Mouse (Mus musculus) midbrain, embryonic 10.5 days (tissue): ENCODE results near the gene Acot7. TPM values are rescaled to one million over a fixed set of nuclear protein-coding genes. Genes with fewer than 3 reads are reported as not detected.

ENCODE experiments used
- DNase-seq: peaks from one replicate; pipeline ENCODE4 v3.0.0-alpha.2; 2017; ENCODE audit warnings: low spot score
- H3K27ac ChIP-seq: fragments of 300-500 bp; sonication (generic); replicated peaks from 2 replicates; pipeline ENCODE4 v1.5.1; 2016; ENCODE audit warnings: mild to moderate bottlenecking
- H3K27me3 ChIP-seq: fragments of 300-500 bp; sonication (generic); 2 replicates; pipeline ENCODE4 v1.6.1; 2016; ENCODE audit warnings: low read depth, mild to moderate bottlenecking; ENCODE audit not compliant: poor library complexity, severe bottlenecking
- H3K36me3 ChIP-seq: fragments of 300-500 bp; sonication (generic); 2 replicates; pipeline ENCODE4 v1.6.1; 2016; ENCODE audit warnings: mild to moderate bottlenecking, moderate library complexity
- H3K4me1 ChIP-seq: fragments of 300-500 bp; sonication (generic); 2 replicates; pipeline ENCODE4 v1.6.1; 2016
- H3K4me3 ChIP-seq: fragments of 300-500 bp; sonication (generic); 2 replicates; pipeline ENCODE4 v1.5.1; 2016; ENCODE audit warnings: mild to moderate bottlenecking, moderate library complexity
- H3K9me3 ChIP-seq: fragments of 300-500 bp; sonication (generic); replicated peaks from 2 replicates; pipeline ENCODE4 v1.6.1; 2016; ENCODE audit warnings: mild to moderate bottlenecking
- WGBS: fragments of 180-500 bp; shearing (Covaris S2); methylation state at CpG from one replicate; pipeline ENCODE4 v1.1.7; 2016; 5-methylcytosine and 5-hydroxymethylcytosine counted together
- polyA plus RNA-seq: library from polyadenylated mRNA; unstranded; fragments of >200 nt; fragmentation: Nextera tagmentation; extraction: Ambion mirVana; gene quantifications from 2 replicates; pipeline ENCODE4 v1.2.1, GENCODE M21; 2016

The Acot7 gene
- polyA plus RNA-seq, 1 experiment from 2014 or later: 85.7 TPM

- H3K4me3 ChIP-seq: no peak overlapping the region
- H3K9me3 ChIP-seq: no peaks in the 10 kb centered on the region
- WGBS: 80% methylated on average over 13 of the region's 13 CpGs
- no peak overlapping the region for H3K27ac ChIP-seq
- H3K4me1 ChIP-seq: peaks cover 56% of the 10 kb centered on the region
- DNase-seq: no peak
- H3K27me3 ChIP-seq: peaks cover 25% of the 10 kb centered on the region
- peaks cover 15% of the 10 kb centered on the region for H3K36me3 ChIP-seq
These were observed 89.9 kb downstream of the Acot7 start for GRCm38 (mm10) chr4:152267748-152268369.

- Histone ChIP-seq H3K4me1 (peaks cover 60% of the 10 kb centered on the region), H3K9me3 (no peaks in the 10 kb centered on the region), H3K27ac (no peak overlapping the region), H3K4me3 (no peak overlapping the region), H3K36me3 (peaks cover 11% of the 10 kb centered on the region), H3K27me3 (peaks cover 46% of the 10 kb centered on the region)
- no peak for DNase-seq
- WGBS: 88% methylated on average over 13 of the region's 13 CpGs
These were observed 92.0 kb downstream of the Acot7 start for GRCm38 (mm10) chr4:152269967-152270366.

- Histone ChIP-seq H3K9me3 (no peaks in the 10 kb centered on the region), H3K36me3 (peaks cover 11% of the 10 kb centered on the region), H3K27ac (no peak overlapping the region), H3K4me1 (peaks cover 66% of the 10 kb centered on the region), H3K27me3 (peaks cover 52% of the 10 kb centered on the region), H3K4me3 (no peak overlapping the region)
- no peak for DNase-seq
- WGBS: 80% methylated on average over 9 of the region's 9 CpGs
These were observed 92.7 kb downstream of the Acot7 start for GRCm38 (mm10) chr4:152270599-152270998.

DNA sequence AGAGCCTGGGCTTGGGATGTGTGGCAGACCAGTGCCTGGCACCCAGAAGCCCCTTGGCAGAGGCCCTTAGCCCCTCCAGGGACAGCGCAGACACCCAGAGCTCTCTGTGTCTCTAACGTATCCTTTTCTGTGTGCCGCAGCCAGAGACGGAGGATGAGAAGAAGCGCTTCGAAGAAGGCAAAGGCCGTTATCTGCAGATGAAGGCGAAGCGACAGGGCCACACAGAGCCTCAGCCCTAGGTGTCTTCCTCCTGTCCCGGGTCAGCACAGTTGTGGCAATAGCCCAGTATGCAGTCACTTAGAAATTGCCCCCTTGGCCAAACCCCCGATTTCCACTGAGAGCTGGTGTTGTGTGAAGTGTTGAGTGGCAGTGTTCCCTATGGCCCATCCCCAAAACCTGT, 93.4 kb downstream of the Acot7 start:
- 89% methylated on average over 11 of the region's 11 CpGs for WGBS
- Histone ChIP-seq H3K36me3 (peaks cover 11% of the 10 kb centered on the region), H3K27me3 (peaks cover 60% of the 10 kb centered on the region), H3K4me1 (peaks cover 66% of the 10 kb centered on the region), H3K27ac (no peak overlapping the region; the same call in 1 of the 2 replicates), H3K9me3 (no peaks in the 10 kb centered on the region), H3K4me3 (no peak overlapping the region)
- DNase-seq: no peak

GRCm38 (mm10) chr4:152272006-152272405, 94.1 kb downstream of the Acot7 start:
- 72% methylated on average over 7 of the region's 7 CpGs for WGBS
- H3K4me1 ChIP-seq: peaks cover 72% of the 10 kb centered on the region
- H3K9me3 ChIP-seq: no peaks in the 10 kb centered on the region
- DNase-seq: no peak
- peaks cover 66% of the 10 kb centered on the region for H3K27me3 ChIP-seq
- 0 out of 2 replicates have a peak overlapping the region, but pooled peaks have one; percentile 10 for H3K27ac ChIP-seq
- peaks cover 11% of the 10 kb centered on the region for H3K36me3 ChIP-seq
- no peak overlapping the region for H3K4me3 ChIP-seq

DNA sequence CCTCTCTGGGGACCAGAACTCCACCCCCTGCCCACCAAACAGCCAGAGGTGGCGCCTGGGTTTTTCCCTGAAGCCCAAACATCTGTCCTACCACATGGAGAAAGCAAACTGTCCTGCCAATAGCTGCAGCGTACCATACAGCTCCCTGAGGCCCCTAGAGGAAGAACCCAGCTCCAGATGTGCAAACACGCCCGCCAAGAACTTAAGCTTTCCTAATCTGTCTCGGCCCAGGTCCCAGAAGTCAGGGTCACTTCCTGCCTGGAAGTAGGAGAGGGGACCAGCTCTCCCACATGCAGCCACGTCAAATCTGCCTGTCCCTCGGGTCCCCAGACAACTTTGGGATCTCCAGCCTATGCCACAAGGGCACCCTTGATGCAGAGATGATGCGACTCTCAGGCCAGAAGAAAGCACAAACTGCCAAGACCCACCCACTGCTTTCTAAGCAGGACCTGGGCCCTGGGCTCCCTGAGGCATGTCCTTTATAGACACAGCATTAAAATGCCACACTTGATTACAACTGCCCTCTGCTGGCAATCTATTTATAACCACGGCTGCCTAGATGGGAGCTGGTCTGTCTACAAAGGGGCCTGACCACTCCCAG, 94.6 kb downstream of the Acot7 start:
- H3K4me3 ChIP-seq: no peak overlapping the region
- peak overlapping the region; percentile 82 for H3K27ac ChIP-seq
- peaks cover 11% of the 10 kb centered on the region for H3K36me3 ChIP-seq
- 27% methylated on average over 9 of the region's 9 CpGs for WGBS
- peak; percentile 47 for DNase-seq
- H3K27me3 ChIP-seq: peaks cover 72% of the 10 kb centered on the region
- peaks cover 70% of the 10 kb centered on the region for H3K4me1 ChIP-seq
- no peaks in the 10 kb centered on the region for H3K9me3 ChIP-seq

- peaks cover 72% of the 10 kb centered on the region for H3K27me3 ChIP-seq
- DNase-seq: no peak
- peak overlapping the region; percentile 64 for H3K4me3 ChIP-seq
- H3K27ac ChIP-seq: peak overlapping the region; percentile 82
- WGBS: 27% methylated on average over 3 of the region's 3 CpGs
- H3K9me3 ChIP-seq: no peaks in the 10 kb centered on the region
- H3K4me1 ChIP-seq: peaks cover 70% of the 10 kb centered on the region
- peaks cover 5% of the 10 kb centered on the region for H3K36me3 ChIP-seq
These were observed 95.3 kb downstream of the Acot7 start for GRCm38 (mm10) chr4:152273191-152273590.

GRCm38 (mm10) chr4:152273621-152274236, 95.8 kb downstream of the Acot7 start, which contains the start of gene Gpr153:
TSS of gene Gpr153 (plus strand) at chr4:152274232.
- 0 out of 2 replicates have a peak, but pooled peaks cover 3% of the 10 kb centered on the region for H3K36me3 ChIP-seq
- H3K9me3 ChIP-seq: no peaks in the 10 kb centered on the region
- WGBS: under 1% methylated on average over 47 of the region's 48 CpGs
- peak; percentile 77 for DNase-seq
- peak within 1 kb of the TSS; percentile 64 for H3K4me3 ChIP-seq
- peaks cover 75% of the 10 kb centered on the region for H3K27me3 ChIP-seq
- peaks cover 66% of the 10 kb centered on the region for H3K4me1 ChIP-seq
- H3K27ac ChIP-seq: peak within 1 kb of the TSS; percentile 82

DNA sequence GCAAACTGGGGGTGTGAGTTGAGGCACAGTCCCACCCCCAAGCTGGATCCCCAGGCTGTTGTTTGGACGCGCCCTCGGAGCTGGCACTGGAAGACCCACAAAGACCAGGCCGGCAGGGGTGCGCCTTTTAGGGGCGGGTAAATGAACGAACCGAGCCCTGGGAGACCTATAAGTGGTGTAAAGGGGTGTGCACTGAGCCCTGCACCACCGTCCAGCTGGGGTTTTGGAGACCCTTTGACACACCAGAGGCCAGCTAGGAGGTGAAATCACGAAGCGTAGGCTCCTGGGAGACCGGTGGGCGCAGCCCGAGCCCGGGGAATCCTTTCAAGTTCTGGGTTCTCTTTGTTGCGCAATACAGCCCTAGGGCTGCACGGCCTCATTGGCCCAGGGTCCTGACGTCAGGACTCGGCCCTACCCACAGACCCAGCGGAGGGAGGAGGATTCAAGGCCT, 96.8 kb downstream of the Acot7 start:
- peak overlapping the region; percentile 82 for H3K27ac ChIP-seq
- H3K9me3 ChIP-seq: no peaks in the 10 kb centered on the region
- WGBS: 2% methylated on average over 20 of the region's 20 CpGs
- H3K4me1 ChIP-seq: peaks cover 59% of the 10 kb centered on the region
- peaks cover 85% of the 10 kb centered on the region for H3K27me3 ChIP-seq
- H3K4me3 ChIP-seq: peak overlapping the region; percentile 64
- peaks cover 5% of the 10 kb centered on the region for H3K36me3 ChIP-seq
- DNase-seq: peak; percentile 61

- Histone ChIP-seq H3K4me1 (peaks cover 59% of the 10 kb centered on the region), H3K27ac (no peak overlapping the region; the same call in 1 of the 2 replicates), H3K4me3 (no peak overlapping the region), H3K9me3 (no peaks in the 10 kb centered on the region), H3K27me3 (peaks cover 91% of the 10 kb centered on the region), H3K36me3 (peaks cover 12% of the 10 kb centered on the region)
- peak; percentile 65 for DNase-seq
- WGBS: 57% methylated on average over 10 of the region's 10 CpGs
These were observed 98.7 kb downstream of the Acot7 start for GRCm38 (mm10) chr4:152276389-152277347.

- Histone ChIP-seq H3K36me3 (peaks cover 12% of the 10 kb centered on the region), H3K27me3 (peaks cover 91% of the 10 kb centered on the region), H3K9me3 (no peaks in the 10 kb centered on the region), H3K27ac (no peak overlapping the region), H3K4me3 (no peak overlapping the region), H3K4me1 (peaks cover 55% of the 10 kb centered on the region)
- DNase-seq: no peak
- 68% methylated on average over 2 of the region's 2 CpGs for WGBS
These were observed 100.0 kb downstream of the Acot7 start for GRCm38 (mm10) chr4:152277916-152278315.

DNA sequence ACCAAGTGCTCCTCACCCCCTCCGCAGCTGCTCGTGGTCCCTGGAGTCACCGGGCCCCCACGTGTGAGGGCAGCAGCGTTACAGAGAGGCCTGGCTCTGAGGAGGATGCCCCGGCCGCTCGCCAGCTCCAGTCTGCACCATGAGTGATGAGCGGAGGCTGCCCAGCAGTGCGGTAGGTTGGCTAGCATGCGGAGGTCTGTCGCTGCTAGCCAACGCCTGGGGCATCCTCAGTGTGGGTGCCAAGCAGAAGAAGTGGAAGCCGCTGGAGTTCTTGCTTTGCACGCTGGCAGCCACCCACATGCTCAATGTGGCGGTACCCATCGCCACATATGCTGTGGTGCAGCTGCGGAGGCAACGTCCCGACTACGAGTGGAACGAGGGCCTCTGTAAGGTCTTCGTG, 101.1 kb downstream of the Acot7 start:
- no peak overlapping the region for H3K4me3 ChIP-seq

More for the DNA sequence above, 101.1 kb downstream of the Acot7 start:
- no peak for DNase-seq
- peaks cover 12% of the 10 kb centered on the region for H3K36me3 ChIP-seq
- H3K27me3 ChIP-seq: peaks cover 91% of the 10 kb centered on the region
- peaks cover 55% of the 10 kb centered on the region for H3K4me1 ChIP-seq
- H3K27ac ChIP-seq: no peak overlapping the region
- 92% methylated on average over 23 of the region's 23 CpGs for WGBS
- H3K9me3 ChIP-seq: no peaks in the 10 kb centered on the region
